Mouse (Mus musculus): Measurements from ENCODE around the gene Myh7. TPM values are rescaled to one million over a fixed set of nuclear protein-coding genes. Genes with fewer than 3 reads are reported as not detected.

Gene Myh7
- total and polyA plus RNA-seq, 3 experiments = 0.16 to 0.90 (median 0.17) TPM

- peaks cover 17% of the 10 kb centered on the region; the same call in 1 of the 2 replicates for H3K27me3 ChIP-seq (ENCODE audit: insufficient read depth, low read length)
- DNase-seq (ENCODE audit: low spot score) (no peak), ATAC-seq (ENCODE audit: extremely low read depth, insufficient number of reproducible peaks, low FRiP score, poor library complexity, severe bottlenecking) (no peak)
- TF ChIP-seq TAL1 (conservative IDR thresholded peaks at IDR 0.05; ENCODE audit: low read depth, low read length) (no peak), POLR2AphosphoS5 (IDR thresholded peaks at IDR 0.05; ENCODE audit: insufficient replicate concordance, low read depth, low read length) (no peak), CTCF (IDR thresholded peaks at IDR 0.05; ENCODE audit: low read depth, low read length) (no peak), GATA2 (IDR thresholded peaks at IDR 0.05; ENCODE audit: borderline replicate concordance, low read depth, low read length) (no peak), GATA1 (IDR thresholded peaks at IDR 0.05; ENCODE audit: borderline replicate concordance, low read length) (no peak)
- H3K36me3 ChIP-seq (replicated peaks) = no peaks in the 10 kb centered on the region
- H3K4me1 ChIP-seq (ENCODE audit: insufficient read depth, low read depth, low read length) = no peaks in the 10 kb centered on the region
- H3K4me3 ChIP-seq (ENCODE audit: low read depth, low read length) = no peak overlapping the region
- H3K9me3 ChIP-seq (replicated peaks) = no peaks in the 10 kb centered on the region
Measured at GRCm38 (mm10) chr14:54945975-54946704, 48.3 kb downstream of the Myh7 start.

GRCm38 (mm10) chr14:54944939-54945338 lies 49.5 kb downstream of the Myh7 start:
- DNase-seq (ENCODE audit: low spot score) (no peak), ATAC-seq (ENCODE audit: extremely low read depth, insufficient number of reproducible peaks, low FRiP score, poor library complexity, severe bottlenecking) (no peak)
- peaks cover 16% of the 10 kb centered on the region; the same call in 1 of the 2 replicates for H3K27me3 ChIP-seq (ENCODE audit: insufficient read depth, low read length)

DNA sequence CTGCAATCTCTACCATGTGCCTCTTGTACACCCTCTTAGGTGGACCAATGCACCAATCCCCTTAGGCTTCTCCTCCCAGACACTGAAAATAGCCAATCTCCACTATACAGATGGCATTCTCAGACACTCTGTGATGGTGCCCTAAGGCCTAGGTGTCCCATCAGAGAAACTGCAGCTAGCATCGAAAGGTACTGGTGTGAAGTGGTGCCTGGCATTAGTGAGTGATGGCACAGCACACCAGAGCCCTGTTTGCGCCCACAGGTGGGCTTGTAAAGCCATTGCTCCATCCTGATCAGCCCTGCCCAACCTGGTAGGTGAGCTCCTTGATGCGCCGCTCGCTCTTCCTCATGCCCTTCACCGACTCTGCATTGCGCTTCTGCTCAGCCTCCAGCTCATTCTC lies 50.5 kb downstream of the Myh7 start:
- ATAC-seq (ENCODE audit: extremely low read depth, insufficient number of reproducible peaks, low FRiP score, poor library complexity, severe bottlenecking) (no peak), DNase-seq (ENCODE audit: low spot score) (no peak)
- Histone ChIP-seq H3K36me3 (replicated peaks) (no peaks in the 10 kb centered on the region), H3K4me3 (ENCODE audit: low read depth, low read length) (no peak overlapping the region), H3K9me3 (replicated peaks) (no peaks in the 10 kb centered on the region), H3K4me1 (ENCODE audit: insufficient read depth, low read depth, low read length) (no peaks in the 10 kb centered on the region), H3K27me3 (ENCODE audit: insufficient read depth, low read length) (peaks cover 18% of the 10 kb centered on the region; the same call in 1 of the 2 replicates)
- TF ChIP-seq CTCF (IDR thresholded peaks at IDR 0.05; ENCODE audit: low read depth, low read length) (no peak), GATA1 (IDR thresholded peaks at IDR 0.05; ENCODE audit: borderline replicate concordance, low read length) (no peak), POLR2AphosphoS5 (IDR thresholded peaks at IDR 0.05; ENCODE audit: insufficient replicate concordance, low read depth, low read length) (no peak), GATA2 (IDR thresholded peaks at IDR 0.05; ENCODE audit: borderline replicate concordance, low read depth, low read length) (no peak), TAL1 (conservative IDR thresholded peaks at IDR 0.05; ENCODE audit: low read depth, low read length) (no peak)

More at GRCm38 (mm10) chr14:54944939-54945338, 49.5 kb downstream of the Myh7 start:
- no peaks in the 10 kb centered on the region for H3K4me1 ChIP-seq (ENCODE audit: insufficient read depth, low read depth, low read length)
- H3K4me3 ChIP-seq (ENCODE audit: low read depth, low read length) = no peak overlapping the region
- H3K36me3 ChIP-seq (replicated peaks) = no peaks in the 10 kb centered on the region
- no peaks in the 10 kb centered on the region for H3K9me3 ChIP-seq (replicated peaks)
- TF ChIP-seq TAL1 (conservative IDR thresholded peaks at IDR 0.05; ENCODE audit: low read depth, low read length) (no peak), POLR2AphosphoS5 (IDR thresholded peaks at IDR 0.05; ENCODE audit: insufficient replicate concordance, low read depth, low read length) (no peak), GATA2 (IDR thresholded peaks at IDR 0.05; ENCODE audit: borderline replicate concordance, low read depth, low read length) (no peak), CTCF (IDR thresholded peaks at IDR 0.05; ENCODE audit: low read depth, low read length) (no peak), GATA1 (IDR thresholded peaks at IDR 0.05; ENCODE audit: borderline replicate concordance, low read length) (no peak)

- Histone ChIP-seq H3K27me3 (ENCODE audit: insufficient read depth, low read length) (peaks cover 22% of the 10 kb centered on the region; the same call in 1 of the 2 replicates), H3K4me1 (ENCODE audit: insufficient read depth, low read depth, low read length) (no peaks in the 10 kb centered on the region), H3K9me3 (replicated peaks) (no peaks in the 10 kb centered on the region), H3K36me3 (replicated peaks) (no peaks in the 10 kb centered on the region), H3K4me3 (ENCODE audit: low read depth, low read length) (no peak overlapping the region)
- ATAC-seq (ENCODE audit: extremely low read depth, insufficient number of reproducible peaks, low FRiP score, poor library complexity, severe bottlenecking) (no peak), DNase-seq (ENCODE audit: low spot score) (no peak)
- TF ChIP-seq POLR2AphosphoS5 (IDR thresholded peaks at IDR 0.05; ENCODE audit: insufficient replicate concordance, low read depth, low read length) (no peak), GATA1 (IDR thresholded peaks at IDR 0.05; ENCODE audit: borderline replicate concordance, low read length) (no peak), CTCF (IDR thresholded peaks at IDR 0.05; ENCODE audit: low read depth, low read length) (no peak)
Measured at GRCm38 (mm10) chr14:54942479-54942878, 51.9 kb downstream of the Myh7 start.

GRCm38 (mm10) chr14:54941024-54941978 lies 53.1 kb downstream of the Myh7 start:
- TF ChIP-seq GATA2 (IDR thresholded peaks at IDR 0.05; ENCODE audit: borderline replicate concordance, low read depth, low read length) = no peak
- no peak for TF ChIP-seq CTCF (IDR thresholded peaks at IDR 0.05; ENCODE audit: low read depth, low read length)
- no peak for TF ChIP-seq POLR2AphosphoS5 (IDR thresholded peaks at IDR 0.05; ENCODE audit: insufficient replicate concordance, low read depth, low read length)
- TF ChIP-seq GATA1 (IDR thresholded peaks at IDR 0.05; ENCODE audit: borderline replicate concordance, low read length) = no peak
- no peak for TF ChIP-seq TAL1 (conservative IDR thresholded peaks at IDR 0.05; ENCODE audit: low read depth, low read length)
- Histone ChIP-seq H3K9me3 (replicated peaks) (no peaks in the 10 kb centered on the region), H3K4me3 (ENCODE audit: low read depth, low read length) (no peak overlapping the region), H3K4me1 (ENCODE audit: insufficient read depth, low read depth, low read length) (no peaks in the 10 kb centered on the region), H3K27me3 (ENCODE audit: insufficient read depth, low read length) (peaks cover 27% of the 10 kb centered on the region; the same call in 1 of the 2 replicates), H3K36me3 (replicated peaks) (no peaks in the 10 kb centered on the region)
- DNase-seq (ENCODE audit: low spot score) (no peak), ATAC-seq (ENCODE audit: extremely low read depth, insufficient number of reproducible peaks, low FRiP score, poor library complexity, severe bottlenecking) (no peak)

- no peak for ATAC-seq (ENCODE audit: extremely low read depth, insufficient number of reproducible peaks, low FRiP score, poor library complexity, severe bottlenecking)
- H3K36me3 ChIP-seq (replicated peaks) = no peaks in the 10 kb centered on the region
- H3K27me3 ChIP-seq (ENCODE audit: insufficient read depth, low read length) = peaks cover 27% of the 10 kb centered on the region; the same call in 1 of the 2 replicates
- H3K9me3 ChIP-seq (replicated peaks) = no peaks in the 10 kb centered on the region
- no peak for DNase-seq (ENCODE audit: low spot score)
- H3K4me3 ChIP-seq (ENCODE audit: low read depth, low read length) = no peak overlapping the region
- no peaks in the 10 kb centered on the region for H3K4me1 ChIP-seq (ENCODE audit: insufficient read depth, low read depth, low read length)
- TF ChIP-seq GATA1 (IDR thresholded peaks at IDR 0.05; ENCODE audit: borderline replicate concordance, low read length) (no peak), TAL1 (conservative IDR thresholded peaks at IDR 0.05; ENCODE audit: low read depth, low read length) (no peak), GATA2 (IDR thresholded peaks at IDR 0.05; ENCODE audit: borderline replicate concordance, low read depth, low read length) (no peak), CTCF (IDR thresholded peaks at IDR 0.05; ENCODE audit: low read depth, low read length) (no peak), POLR2AphosphoS5 (IDR thresholded peaks at IDR 0.05; ENCODE audit: insufficient replicate concordance, low read depth, low read length) (no peak)
Measured at GRCm38 (mm10) chr14:54940176-54940530, 54.3 kb downstream of the Myh7 start.
